Mouse (Mus musculus): ENCODE measurements at regions not wholly inside any gene's neighbourhood (a gene's known extent, or its start where the extent isn't known, plus 50 kb on each side); places are given as distances from the start of the nearest gene placed in this dataset.

DNA sequence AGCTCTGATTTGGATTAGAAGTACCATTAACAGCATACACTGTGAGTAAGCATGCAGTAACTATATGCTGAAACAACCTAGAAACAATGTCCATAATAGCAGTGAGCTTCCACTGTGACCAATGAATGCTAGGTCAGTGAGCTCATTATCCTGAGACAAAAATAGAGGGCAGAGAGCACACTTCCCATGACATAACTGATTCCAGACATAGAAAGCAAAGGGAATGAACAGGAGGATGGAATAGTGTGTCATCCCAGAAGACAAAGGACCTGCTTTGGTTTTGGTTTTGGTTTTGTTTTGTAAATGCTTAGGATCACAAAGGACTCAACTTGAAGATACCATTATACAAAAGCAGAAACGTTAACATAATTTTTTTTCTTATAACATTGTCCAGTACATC is 150.8 kb upstream of the Nr3c2 start:
- TF ChIP-seq CTCF (IDR thresholded peaks at IDR 0.05) (no peak), EP300 (IDR thresholded peaks at IDR 0.05) (no peak)

DNA sequence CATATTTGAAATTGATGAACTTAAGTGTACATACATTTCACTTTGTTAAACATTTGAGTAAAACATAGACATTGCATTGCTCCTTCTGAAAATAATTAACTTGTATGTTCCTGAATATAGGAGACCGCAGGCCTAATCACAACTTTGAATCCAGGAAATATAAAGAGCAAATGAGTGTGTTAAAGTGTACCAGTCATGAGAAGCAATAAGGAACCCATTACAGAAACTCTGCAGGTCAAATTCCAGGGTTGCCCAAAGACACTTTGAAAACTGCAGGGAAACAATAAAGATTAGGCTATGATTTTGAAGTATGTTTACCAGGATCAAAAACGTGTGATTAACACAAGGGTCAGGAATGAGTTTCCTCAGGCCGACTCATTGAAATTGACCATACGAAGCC is 149.0 kb upstream of the Nr3c2 start:
- ATAC-seq (no peak), DNase-seq (ENCODE audit: low spot score) (no peak)
- WGBS = 62% methylated on average over 4 of the region's 4 CpGs
- Histone ChIP-seq H3K27me3 (replicated peaks; ENCODE audit: insufficient read depth, low read length) (no peaks in the 10 kb centered on the region), H3K4me2 (replicated peaks; ENCODE audit: low read depth, low read length) (no peak overlapping the region), H3K9ac (replicated peaks; ENCODE audit: low read depth) (no peak overlapping the region), H3K9me3 (ENCODE audit: low read length) (no peaks in the 10 kb centered on the region), H3K36me3 (ENCODE audit: insufficient read depth, low read length) (no peaks in the 10 kb centered on the region), H3K4me3 (ENCODE audit: low read depth, low read length) (no peak overlapping the region), H3K4me1 (ENCODE audit: insufficient read depth, low read depth, low read length) (no peaks in the 10 kb centered on the region), H3K27ac (ENCODE audit: low read length) (no peak overlapping the region)
- TF ChIP-seq EP300 (IDR thresholded peaks at IDR 0.05) = no peak
- no peak for TF ChIP-seq CTCF (IDR thresholded peaks at IDR 0.05)

More for the DNA sequence above, 150.8 kb upstream of the Nr3c2 start:
- Histone ChIP-seq H3K4me3 (ENCODE audit: low read depth, low read length) (no peak overlapping the region), H3K27ac (ENCODE audit: low read length) (no peak overlapping the region), H3K9me3 (ENCODE audit: low read length) (no peaks in the 10 kb centered on the region), H3K9ac (replicated peaks; ENCODE audit: low read depth) (no peak overlapping the region), H3K4me2 (replicated peaks; ENCODE audit: low read depth, low read length) (no peak overlapping the region), H3K4me1 (ENCODE audit: insufficient read depth, low read depth, low read length) (no peaks in the 10 kb centered on the region), H3K27me3 (replicated peaks; ENCODE audit: insufficient read depth, low read length) (no peaks in the 10 kb centered on the region), H3K36me3 (ENCODE audit: insufficient read depth, low read length) (no peaks in the 10 kb centered on the region)
- DNase-seq (ENCODE audit: low spot score) = no peak
- ATAC-seq = no peak
- 64% methylated on average over 1 of the region's 1 CpGs for WGBS

DNA sequence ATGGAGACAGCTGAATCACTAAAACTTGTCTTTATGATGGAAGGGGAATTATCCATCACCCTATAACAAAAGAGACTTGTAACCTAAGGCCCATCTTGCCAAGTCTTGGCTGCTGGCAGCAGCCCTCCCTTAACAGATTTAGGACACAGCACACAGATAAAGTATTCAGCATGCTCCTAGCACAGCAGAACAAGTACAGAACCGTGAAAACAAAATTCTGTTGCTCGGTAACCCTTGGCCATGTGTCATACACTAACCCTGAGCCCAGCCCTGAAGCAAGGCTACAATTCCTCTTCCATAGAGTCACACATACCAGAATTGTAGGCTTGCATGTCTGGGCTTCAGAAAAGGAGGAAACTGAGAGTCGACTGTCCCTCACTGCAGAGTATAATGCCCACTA is 145.1 kb upstream of the Nr3c2 start:
- no peak for ATAC-seq
- H3K4me3 ChIP-seq (ENCODE audit: low read depth, low read length) = no peak overlapping the region
- no peak for DNase-seq (ENCODE audit: low spot score)
- H3K9ac ChIP-seq (replicated peaks; ENCODE audit: low read depth) = no peak overlapping the region
- H3K4me1 ChIP-seq (ENCODE audit: insufficient read depth, low read depth, low read length) = no peaks in the 10 kb centered on the region
- H3K4me2 ChIP-seq (replicated peaks; ENCODE audit: low read depth, low read length) = no peak overlapping the region
- H3K27me3 ChIP-seq (replicated peaks; ENCODE audit: insufficient read depth, low read length) = no peaks in the 10 kb centered on the region
- H3K9me3 ChIP-seq (ENCODE audit: low read length) = no peaks in the 10 kb centered on the region
- no peaks in the 10 kb centered on the region for H3K36me3 ChIP-seq (ENCODE audit: insufficient read depth, low read length)
- WGBS = 75% methylated on average over 3 of the region's 3 CpGs
- no peak overlapping the region for H3K27ac ChIP-seq (ENCODE audit: low read length)
- TF ChIP-seq CTCF (IDR thresholded peaks at IDR 0.05) (no peak), EP300 (IDR thresholded peaks at IDR 0.05) (no peak)

DNA sequence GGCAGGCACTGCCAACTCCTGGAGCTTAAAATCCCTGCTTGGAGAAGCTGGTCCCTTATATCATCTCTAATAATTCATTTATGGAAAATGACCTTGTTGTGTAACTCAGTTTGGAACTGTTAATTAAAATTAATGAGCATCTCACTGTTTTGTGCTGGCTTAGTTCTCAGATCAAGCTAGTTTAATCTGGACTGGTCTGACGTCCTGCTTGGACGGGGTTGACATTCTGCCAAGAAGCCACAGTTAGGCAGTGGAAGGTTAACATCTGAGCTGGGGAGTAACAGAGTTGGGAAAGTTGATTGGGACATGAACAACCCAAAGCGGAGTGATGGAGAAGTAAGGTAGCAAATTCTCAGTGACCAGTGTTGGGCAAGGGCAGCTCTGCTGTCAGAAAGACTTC is 135.0 kb upstream of the Nr3c2 start:
- Histone ChIP-seq H3K36me3 (ENCODE audit: insufficient read depth, low read length) (no peaks in the 10 kb centered on the region), H3K4me1 (ENCODE audit: insufficient read depth, low read depth, low read length) (no peaks in the 10 kb centered on the region), H3K4me3 (ENCODE audit: low read depth, low read length) (no peak overlapping the region), H3K27ac (ENCODE audit: low read length) (no peak overlapping the region), H3K27me3 (replicated peaks; ENCODE audit: insufficient read depth, low read length) (no peaks in the 10 kb centered on the region), H3K4me2 (replicated peaks; ENCODE audit: low read depth, low read length) (no peak overlapping the region), H3K9ac (replicated peaks; ENCODE audit: low read depth) (no peak overlapping the region), H3K9me3 (ENCODE audit: low read length) (no peaks in the 10 kb centered on the region)
- TF ChIP-seq EP300 (IDR thresholded peaks at IDR 0.05) (no peak), CTCF (IDR thresholded peaks at IDR 0.05) (no peak)
- ATAC-seq (no peak), DNase-seq (ENCODE audit: low spot score) (no peak)
- 67% methylated on average over 3 of the region's 3 CpGs for WGBS

DNA sequence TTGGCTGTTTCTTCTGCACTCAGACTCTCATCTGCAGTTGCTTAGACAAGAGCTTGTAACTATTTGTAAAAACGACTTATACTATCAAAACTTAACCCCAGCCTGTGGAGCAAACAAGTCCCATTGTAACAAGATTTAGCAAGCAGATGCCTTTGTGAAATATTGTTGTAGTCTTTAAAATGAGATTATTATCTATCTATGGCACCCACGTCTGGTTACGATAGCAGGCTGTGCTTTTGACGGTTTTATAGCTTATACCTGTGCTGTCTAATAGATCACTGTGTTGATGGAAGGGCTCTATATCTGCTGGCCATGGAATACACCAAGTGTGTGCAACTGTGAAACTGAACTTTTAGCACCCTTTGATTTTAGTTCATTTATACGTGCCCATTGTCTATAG is 130.9 kb upstream of the Nr3c2 start:
- DNase-seq (ENCODE audit: low spot score) (no peak), ATAC-seq (no peak)
- no peaks in the 10 kb centered on the region for H3K9me3 ChIP-seq (ENCODE audit: low read length)
- H3K4me1 ChIP-seq (ENCODE audit: insufficient read depth, low read depth, low read length) = no peaks in the 10 kb centered on the region
- WGBS = 83% methylated on average over 5 of the region's 5 CpGs
- no peak overlapping the region for H3K9ac ChIP-seq (replicated peaks; ENCODE audit: low read depth)
- no peak overlapping the region for H3K4me3 ChIP-seq (ENCODE audit: low read depth, low read length)
- H3K4me2 ChIP-seq (replicated peaks; ENCODE audit: low read depth, low read length) = no peak overlapping the region
- no peaks in the 10 kb centered on the region for H3K36me3 ChIP-seq (ENCODE audit: insufficient read depth, low read length)
- TF ChIP-seq CTCF (IDR thresholded peaks at IDR 0.05) (no peak), EP300 (IDR thresholded peaks at IDR 0.05) (no peak)
- no peaks in the 10 kb centered on the region for H3K27me3 ChIP-seq (replicated peaks; ENCODE audit: insufficient read depth, low read length)
- no peak overlapping the region for H3K27ac ChIP-seq (ENCODE audit: low read length)

DNA sequence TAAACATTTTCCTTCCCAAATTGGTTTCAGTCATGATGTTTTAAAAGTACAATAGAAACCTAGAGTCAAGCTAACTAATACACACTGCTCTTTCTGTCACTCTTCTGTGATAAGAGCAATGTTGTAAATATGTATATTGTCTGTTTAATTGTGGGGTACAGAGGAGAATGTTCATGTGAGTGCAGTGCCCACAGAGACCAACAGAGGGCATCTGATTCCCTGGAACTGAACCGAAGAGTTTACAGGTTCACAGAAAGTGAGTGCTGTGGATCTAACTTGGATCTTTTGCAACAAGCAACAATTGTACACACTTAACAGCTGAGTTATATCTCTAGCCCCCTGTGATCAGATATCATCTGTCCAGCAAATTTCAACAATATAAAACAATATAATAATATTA is 111.5 kb upstream of the Nr3c2 start:
- Histone ChIP-seq H3K4me3 (ENCODE audit: low read depth, low read length) (no peak overlapping the region), H3K9me3 (ENCODE audit: low read length) (no peaks in the 10 kb centered on the region), H3K4me1 (ENCODE audit: insufficient read depth, low read depth, low read length) (no peaks in the 10 kb centered on the region), H3K4me2 (replicated peaks; ENCODE audit: low read depth, low read length) (no peak overlapping the region), H3K36me3 (ENCODE audit: insufficient read depth, low read length) (no peaks in the 10 kb centered on the region), H3K27me3 (replicated peaks; ENCODE audit: insufficient read depth, low read length) (no peaks in the 10 kb centered on the region), H3K9ac (replicated peaks; ENCODE audit: low read depth) (no peak overlapping the region), H3K27ac (ENCODE audit: low read length) (no peak overlapping the region)
- WGBS = 91% methylated on average over 1 of the region's 1 CpGs
- peak; percentile 27 for TF ChIP-seq CTCF (IDR thresholded peaks at IDR 0.05)
- no peak for TF ChIP-seq EP300 (IDR thresholded peaks at IDR 0.05)
- DNase-seq (ENCODE audit: low spot score) (no peak), ATAC-seq (no peak)

DNA sequence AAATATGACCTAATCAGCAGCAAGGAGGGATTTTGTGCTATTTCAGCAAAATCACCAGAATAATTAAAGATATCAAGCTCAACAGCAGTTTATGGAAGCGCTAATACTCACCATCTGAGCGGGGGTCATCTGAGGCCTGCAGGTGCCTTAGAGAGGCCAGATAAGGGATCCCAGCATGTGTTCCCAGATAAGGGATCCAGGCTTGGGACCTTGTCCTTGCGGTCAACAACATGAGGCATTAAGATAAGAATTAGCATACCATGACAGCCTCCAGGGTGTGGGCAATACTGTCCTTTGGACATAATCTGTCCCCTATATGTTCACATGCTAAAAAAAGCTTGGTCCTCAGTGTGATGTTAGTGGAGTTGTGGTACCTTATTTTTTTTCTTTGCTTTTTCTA is 105.4 kb upstream of the Nr3c2 start:
- H3K36me3 ChIP-seq (ENCODE audit: insufficient read depth, low read length) = no peaks in the 10 kb centered on the region
- 84% methylated on average over 3 of the region's 3 CpGs for WGBS
- H3K9me3 ChIP-seq (ENCODE audit: low read length) = no peaks in the 10 kb centered on the region
- H3K4me3 ChIP-seq (ENCODE audit: low read depth, low read length) = no peak overlapping the region
- H3K4me1 ChIP-seq (ENCODE audit: insufficient read depth, low read depth, low read length) = no peaks in the 10 kb centered on the region
- DNase-seq (ENCODE audit: low spot score) = no peak
- no peak overlapping the region for H3K9ac ChIP-seq (replicated peaks; ENCODE audit: low read depth)
- TF ChIP-seq EP300 (IDR thresholded peaks at IDR 0.05) = no peak
- TF ChIP-seq CTCF (IDR thresholded peaks at IDR 0.05) = no peak
- no peaks in the 10 kb centered on the region for H3K27me3 ChIP-seq (replicated peaks; ENCODE audit: insufficient read depth, low read length)
- ATAC-seq = no peak
- H3K27ac ChIP-seq (ENCODE audit: low read length) = no peak overlapping the region
- H3K4me2 ChIP-seq (replicated peaks; ENCODE audit: low read depth, low read length) = no peak overlapping the region

All from lung, postnatal 0 days (tissue).